In genomic region chr1:181876656-181877055, GRCm38 (mm10) we compare ENCODE assay signal across 20 mouse cellular contexts.
"Had no signal": no experiment of that assay in that cellular context is flagged by ENCODE, and none has a peak within 500 bp of the region (broad histone marks: within the 10 kb centered on the region; RNA-seq: fewer than 3 reads in every experiment).

No protein-coding gene starts in this region.

- DNase-seq: kidney, adult 2 months; kidney, postnatal 25 days; layer of hippocampus, adult 9-11 months; liver, postnatal 0 days; lung, embryonic 14.5 days; right cerebral cortex, postnatal 25 days; spleen, adult 18-20 months; thymus, postnatal 25 days had no signal

- H3K9me3 ChIP-seq: limb, embryonic 12.5 days; limb, embryonic 15.5 days; midbrain, embryonic 13.5 days; neural tube, embryonic 13.5 days; stomach, embryonic 15.5 days had no signal

- H3K36me3 ChIP-seq: limb, embryonic 12.5 days; limb, embryonic 15.5 days; midbrain, embryonic 13.5 days; neural tube, embryonic 13.5 days; stomach, embryonic 15.5 days had no signal

- H3K27me3 ChIP-seq: limb, embryonic 12.5 days; limb, embryonic 15.5 days; midbrain, embryonic 13.5 days; neural tube, embryonic 13.5 days; stomach, embryonic 15.5 days had no signal

- H3K4me2 ChIP-seq: limb, embryonic 12.5 days; limb, embryonic 15.5 days; liver, embryonic 11.5 days; lung, embryonic 14.5 days; midbrain, embryonic 13.5 days; neural tube, embryonic 13.5 days; stomach, embryonic 15.5 days had no signal

- H3K4me3 ChIP-seq: layer of hippocampus, adult 2 months; limb, embryonic 12.5 days; limb, embryonic 15.5 days; midbrain, embryonic 13.5 days; myocyte; neural tube, embryonic 13.5 days; stomach, embryonic 15.5 days had no signal

- ATAC-seq: intestine, postnatal 0 days; midbrain, embryonic 13.5 days had no signal

- H3K27ac ChIP-seq: kidney, postnatal 0 days; layer of hippocampus, adult 2 months; limb, embryonic 12.5 days; limb, embryonic 15.5 days; liver, embryonic 14.5 days; macrophage; midbrain, embryonic 13.5 days; neural tube, embryonic 13.5 days; stomach, embryonic 15.5 days had no signal

- H3K9ac ChIP-seq: limb, embryonic 12.5 days; limb, embryonic 15.5 days; liver, embryonic 14.5 days; liver, postnatal 0 days; lung, embryonic 14.5 days; midbrain, embryonic 13.5 days; neural tube, embryonic 13.5 days; stomach, embryonic 15.5 days had no signal

- H3K4me1 ChIP-seq: midbrain, embryonic 13.5 days; stomach, embryonic 15.5 days had no signal
